Comparison of ENCODE assay signal across 16 mouse cellular contexts in genomic region chr11:53845680-53846079, GRCm38 (mm10). TPM values are rescaled to one million over a fixed set of nuclear protein-coding genes. Genes with fewer than 3 reads are reported as not detected.
DNase-seq lines count a peak whose midpoint lies in the region; ATAC-seq and TF ChIP-seq lines count a peak whose summit lies in the region.
"Had no signal": no experiment of that assay in that cellular context is flagged by ENCODE, and none has a peak within 500 bp of the region (broad histone marks: within the 10 kb centered on the region; RNA-seq: fewer than 3 reads in every experiment).

No protein-coding gene starts in this region.

- peaks cover 12% of the 10 kb centered on the region; the same call in 1 of the 2 replicates for H3K4me1 ChIP-seq in kidney, embryonic 16.5 days (ENCODE audit: insufficient read depth, low read length)
- peaks cover 1% of the 10 kb centered on the region; the same call in 1 of the 2 replicates for H3K4me1 ChIP-seq in bone marrow, adult 2 months (ENCODE audit: control insufficient read depth, insufficient read depth, low read length)
- H3K4me1 ChIP-seq in megakaryocyte, embryonic 14.5 days: peaks cover 19% of the 10 kb centered on the region
- H3K4me1 ChIP-seq in cerebellum, adult 2 months (ENCODE audit: control insufficient read depth, insufficient read depth, low read length): no peaks in the 10 kb centered on the region
- H3K4me1 ChIP-seq: hindbrain, embryonic 12.5 days; midbrain, embryonic 13.5 days had no signal

- no peaks in the 10 kb centered on the region for H3K36me3 ChIP-seq in kidney, embryonic 16.5 days (ENCODE audit: insufficient read depth, low read length)
- H3K36me3 ChIP-seq in megakaryocyte, embryonic 14.5 days (replicated peaks; ENCODE audit: low read length): no peaks in the 10 kb centered on the region
- H3K36me3 ChIP-seq: hindbrain, embryonic 12.5 days; midbrain, embryonic 13.5 days had no signal

- TF ChIP-seq POLR2A in bone marrow, adult 2 months (IDR thresholded peaks at IDR 0.05; ENCODE audit: borderline replicate concordance, control insufficient read depth, low read depth, low read length): no peak
- TF ChIP-seq POLR2A in cerebellum, adult 2 months (IDR thresholded peaks at IDR 0.05; ENCODE audit: borderline replicate concordance, insufficient read depth, low read length): no peak

- no peak for TF ChIP-seq CTCF in bone marrow, adult 2 months (IDR thresholded peaks at IDR 0.05; ENCODE audit: control insufficient read depth, insufficient read depth, low read length)
- no peak for TF ChIP-seq CTCF in cerebellum, adult 2 months (IDR thresholded peaks at IDR 0.05; ENCODE audit: borderline replicate concordance, insufficient read depth, low read depth, low read length)

- no peak overlapping the region for H3K4me2 ChIP-seq in kidney, embryonic 16.5 days (replicated peaks; ENCODE audit: low read depth, low read length)
- H3K4me2 ChIP-seq: hindbrain, embryonic 12.5 days; lung, embryonic 14.5 days; midbrain, embryonic 13.5 days had no signal

- no peak for ATAC-seq in kidney, embryonic 16.5 days (ENCODE audit: low FRiP score, low TSS enrichment)
- ATAC-seq: forebrain, embryonic 16.5 days; midbrain, embryonic 13.5 days had no signal

- no peaks in the 10 kb centered on the region for H3K27me3 ChIP-seq in kidney, embryonic 16.5 days (ENCODE audit: insufficient read depth, low read length)
- peaks cover 18% of the 10 kb centered on the region for H3K27me3 ChIP-seq in megakaryocyte, embryonic 14.5 days (replicated peaks)
- H3K27me3 ChIP-seq in cerebellum, adult 2 months (ENCODE audit: control insufficient read depth, insufficient read depth, low read length): no peaks in the 10 kb centered on the region
- H3K27me3 ChIP-seq: hindbrain, embryonic 12.5 days; midbrain, embryonic 13.5 days had no signal

- no peaks in the 10 kb centered on the region for H3K9me3 ChIP-seq in kidney, embryonic 16.5 days (ENCODE audit: low read length)
- no peaks in the 10 kb centered on the region for H3K9me3 ChIP-seq in megakaryocyte, embryonic 14.5 days
- H3K9me3 ChIP-seq: hindbrain, embryonic 12.5 days; midbrain, embryonic 13.5 days had no signal

- no peak overlapping the region for H3K4me3 ChIP-seq in kidney, embryonic 16.5 days (ENCODE audit: low read length)
- no peak overlapping the region for H3K4me3 ChIP-seq in bone marrow, adult 2 months (replicated peaks; ENCODE audit: control insufficient read depth, low read depth, low read length)
- H3K4me3 ChIP-seq in megakaryocyte, embryonic 14.5 days (replicated peaks): peak overlapping the region; percentile 50
- no peak overlapping the region for H3K4me3 ChIP-seq in cerebellum, adult 2 months (replicated peaks; ENCODE audit: insufficient read depth, low read depth, low read length)
- H3K4me3 ChIP-seq: hindbrain, embryonic 12.5 days; layer of hippocampus, adult 2 months; midbrain, embryonic 13.5 days had no signal

- no peak overlapping the region for H3K9ac ChIP-seq in kidney, embryonic 16.5 days (replicated peaks; ENCODE audit: low read length)
- H3K9ac ChIP-seq: hindbrain, embryonic 12.5 days; lung, embryonic 14.5 days; midbrain, embryonic 13.5 days had no signal

- WGBS in kidney, embryonic 16.5 days: 58% methylated on average over 6 of the region's 6 CpGs
- WGBS in bone marrow, adult 2 months: 9% methylated on average over 6 of the region's 6 CpGs
- 93% methylated on average over 6 of the region's 6 CpGs for WGBS in cerebellum, adult 2 months

- H3K27ac ChIP-seq in kidney, embryonic 16.5 days (ENCODE audit: low read length): no peak overlapping the region
- peak overlapping the region; percentile 58 for H3K27ac ChIP-seq in bone marrow, adult 2 months (ENCODE audit: control insufficient read depth, insufficient read depth, low read depth, low read length, poor library complexity)
- H3K27ac ChIP-seq in cerebellum, adult 2 months (ENCODE audit: insufficient read depth, low read length): no peak overlapping the region
- H3K27ac ChIP-seq: hindbrain, embryonic 12.5 days; layer of hippocampus, adult 2 months; midbrain, embryonic 13.5 days had no signal

- DNase-seq in kidney, adult 11 months: peak; percentile 30
- peak; percentile 82 for DNase-seq in thymus, postnatal 14 days
- no peak for DNase-seq in cerebellum, adult 2 months
- DNase-seq in frontal cortex, postnatal 25 days (ENCODE audit: low spot score in 2 of 2): no peak
- no peak for DNase-seq in left cerebral cortex, adult 8-10 months (ENCODE audit: low spot score in 2 of 2)
- DNase-seq: cerebellum, postnatal 25 days; lung, embryonic 14.5 days; right cerebral cortex, postnatal 4 days had no signal

RNA-seq across cellular contexts. Expression of gene Gm12216, which starts 13.4 kb away (rescaled TPM):
- polyA plus RNA-seq in kidney, embryonic 16.5 days (2015; fragmentation: Nextera tagmentation; extraction: Ambion mirVana): 1.1 and 2.1 TPM in 2 replicates
- polyA plus RNA-seq in bone marrow, adult 2 months (2011; ENCODE audit: insufficient read depth, insufficient read length, low replicate concordance, missing spikeins): 1.4 and 7.8 TPM in 2 replicates
- polyA plus RNA-seq in megakaryocyte, embryonic 14.5 days (2012; ENCODE audit: insufficient read depth, low replicate concordance): not detected in 2 replicates
- polyA plus RNA-seq in cerebellum, adult 2 months (2012; rRNA removed): 1.2 and 1.8 TPM in 2 replicates
- 1 to 10 TPM; 1.6 to 6.3 (median 3.3) TPM for total RNA-seq in left cerebral cortex, adult 8-10 months (2022)
- polyA plus RNA-seq: hindbrain, embryonic 12.5 days; limb, embryonic 11.5 days had no signal

RNA-seq across cellular contexts. Expression of gene Slc22a5, which starts 45.8 kb away (rescaled TPM):
- polyA plus RNA-seq in kidney, embryonic 16.5 days (2015; fragmentation: Nextera tagmentation; extraction: Ambion mirVana): 17.3 and 18.4 TPM in 2 replicates
- 4.0 and 6.5 TPM in 2 replicates for polyA plus RNA-seq in bone marrow, adult 2 months (2011; ENCODE audit: insufficient read depth, insufficient read length, low replicate concordance, missing spikeins)
- polyA plus RNA-seq in megakaryocyte, embryonic 14.5 days (2012; ENCODE audit: insufficient read depth, low replicate concordance): 2.7 and 4.7 TPM in 2 replicates
- polyA plus RNA-seq in cerebellum, adult 2 months (2012; rRNA removed): 15.7 and 16.5 TPM in 2 replicates
- total RNA-seq in left cerebral cortex, adult 8-10 months (2022): 10 to 100 TPM in 2 of 4 experiments, 1 to 10 TPM in 2; 8.9 to 14.0 (median 9.9) TPM

Comparison
In these comparisons a context has a peak if more than half of its experiments do, and no peak if none do; other contexts are left out.
1. DNase-seq: peak in kidney, adult 11 months (single experiment) and thymus, postnatal 14 days (single experiment); none in cerebellum, adult 2 months (0 of 2), frontal cortex, postnatal 25 days (0 of 2) and left cerebral cortex, adult 8-10 months (0 of 2).